Mouse (Mus musculus): ENCODE measurements at regions not wholly inside any gene's neighbourhood (a gene's known extent, or its start where the extent isn't known, plus 50 kb on each side); places are given as distances from the start of the nearest gene placed in this dataset.

GRCm38 (mm10) chr12:118597015-118597414, 249.1 kb upstream of the Sp8 start:
- no peak for TF ChIP-seq POLR2A (IDR thresholded peaks at IDR 0.05; ENCODE audit: low read depth, low read length)
- no peak for TF ChIP-seq CTCF (IDR thresholded peaks at IDR 0.05; ENCODE audit: extremely low read depth, insufficient read length, insufficient replicate concordance, low read depth, low read length)
